Mouse (Mus musculus) thymus, postnatal 4 days (tissue): ENCODE measurements around the gene Gm11733.
"Not testable (repeated sequence)": the region's sequence is repeated elsewhere in the genome, so short reads cannot be mapped to it uniquely, and the experiment has no call there.

Experiments used
- DNase-seq: peaks from one replicate; pipeline ENCODE4 v3.0.0; 2021

Gene Gm11733

GRCm38 (mm10) chr11:117484198-117484597 lies at the start of gene Gm11733:
Gene Gm11733, plus strand, starts transcription at chr11:117484368.
- no peak for DNase-seq

- no peak for DNase-seq
Observed at GRCm38 (mm10) chr11:117436401-117437109, 47.6 kb upstream of the Gm11733 start.

- DNase-seq = no peak
Observed at GRCm38 (mm10) chr11:117437110-117437490, 47.1 kb upstream of the Gm11733 start.

GRCm38 (mm10) chr11:117438363-117438762 lies 45.8 kb upstream of the Gm11733 start:
- DNase-seq = no peak

- DNase-seq = no peak
Observed at GRCm38 (mm10) chr11:117440865-117441425, 43.2 kb upstream of the Gm11733 start.

- no peak for DNase-seq
Observed at GRCm38 (mm10) chr11:117444090-117444489, 40.1 kb upstream of the Gm11733 start.

GRCm38 (mm10) chr11:117445707-117446106 lies 38.5 kb upstream of the Gm11733 start:
- no peak for DNase-seq

- DNase-seq = no peak
Observed at GRCm38 (mm10) chr11:117454086-117454485, 30.1 kb upstream of the Gm11733 start.

- no peak for DNase-seq
Observed at GRCm38 (mm10) chr11:117459148-117459547, 25.0 kb upstream of the Gm11733 start.

- no peak for DNase-seq
Observed at GRCm38 (mm10) chr11:117462202-117462864, 21.8 kb upstream of the Gm11733 start.

GRCm38 (mm10) chr11:117463416-117463815 lies 20.8 kb upstream of the Gm11733 start:
- not testable (repeated sequence) for DNase-seq

- DNase-seq = no peak
Observed at GRCm38 (mm10) chr11:117466292-117466691, 17.9 kb upstream of the Gm11733 start.

GRCm38 (mm10) chr11:117466911-117467310 lies 17.3 kb upstream of the Gm11733 start:
- DNase-seq = no peak

- no peak for DNase-seq
Observed at GRCm38 (mm10) chr11:117468585-117469363, 15.4 kb upstream of the Gm11733 start.

GRCm38 (mm10) chr11:117469724-117470123 lies 14.4 kb upstream of the Gm11733 start:
- no peak for DNase-seq

- DNase-seq = no peak
Observed at GRCm38 (mm10) chr11:117470586-117471195, 13.5 kb upstream of the Gm11733 start.

- no peak for DNase-seq
Observed at GRCm38 (mm10) chr11:117471625-117472283, 12.4 kb upstream of the Gm11733 start.

GRCm38 (mm10) chr11:117472885-117473284 lies 11.3 kb upstream of the Gm11733 start:
- no peak for DNase-seq

- DNase-seq = no peak
Observed at GRCm38 (mm10) chr11:117475204-117475603, 9.0 kb upstream of the Gm11733 start.

- DNase-seq = peak; percentile 29
Observed at GRCm38 (mm10) chr11:117475669-117476068, 8.5 kb upstream of the Gm11733 start.

- no peak for DNase-seq
Observed at GRCm38 (mm10) chr11:117476554-117477107, 7.5 kb upstream of the Gm11733 start.
